Mouse (Mus musculus): Measurements from ENCODE around the gene Oosp2.

- no peak for TF ChIP-seq GATA1 (IDR thresholded peaks at IDR 0.05; ENCODE audit: borderline replicate concordance, low read length)
- TF ChIP-seq FLI1 (IDR thresholded peaks at IDR 0.05; ENCODE audit: low read length) = no peak
Observed at GRCm38 (mm10) chr19:11660459-11660858, at the start of gene Oosp2.
